Mouse (Mus musculus): Measurements from ENCODE around the gene Alox8. TPM values are rescaled to one million over a fixed set of nuclear protein-coding genes. Genes with fewer than 3 reads are reported as not detected.
A peak's percentile ranks its signal among the peaks of the same experiment; 100 is the strongest.

Gene Alox8
- polyA plus RNA-seq, 2 experiments, result 0.04 to 0.15 TPM

DNA sequence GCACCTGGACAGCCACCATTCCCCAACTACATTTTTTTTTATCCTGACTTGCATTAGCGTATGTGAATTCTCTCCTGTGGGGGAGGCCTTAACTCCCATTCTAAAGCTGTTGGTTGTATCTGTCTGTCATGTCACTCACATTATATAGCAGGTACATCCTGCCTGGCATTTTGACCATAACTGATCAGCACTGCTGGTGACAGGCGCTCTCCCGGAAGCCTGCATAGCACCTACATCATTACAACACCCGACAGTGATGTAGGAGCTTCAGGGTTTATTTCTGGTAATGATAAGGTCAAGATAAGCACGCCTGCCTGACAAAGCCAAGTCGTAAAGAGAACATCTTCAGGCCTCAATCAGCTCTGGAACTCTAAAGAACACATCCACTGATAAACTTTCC lies 2.6 kb upstream of the Alox8 start:
- H3K4me1 ChIP-seq (ENCODE audit: control insufficient read depth, insufficient read depth, low read length), result peaks cover 8% of the 10 kb centered on the region; the same call in 1 of the 2 replicates
- H3K9me3 ChIP-seq (ENCODE audit: control insufficient read depth, low read length), result no peaks in the 10 kb centered on the region
- no peak overlapping the region for H3K27ac ChIP-seq (replicated peaks; ENCODE audit: low read depth, low read length)
- no peak for DNase-seq (ENCODE audit: low spot score)
- H3K4me2 ChIP-seq (replicated peaks; ENCODE audit: low read depth, low read length, severe bottlenecking), result no peak overlapping the region
- no peaks in the 10 kb centered on the region for H3K36me3 ChIP-seq (ENCODE audit: control insufficient read depth, insufficient read depth, low read length)
- WGBS, result 46% methylated on average over 6 of the region's 6 CpGs
- no peak overlapping the region for H3K4me3 ChIP-seq (replicated peaks; ENCODE audit: low read length)
- no peak for TF ChIP-seq POLR2A (IDR thresholded peaks at IDR 0.05; ENCODE audit: borderline replicate concordance, extremely low read depth, insufficient read depth, insufficient read length)
- H3K27me3 ChIP-seq (ENCODE audit: control insufficient read depth, insufficient read depth, low read length), result peaks cover 26% of the 10 kb centered on the region
- no peak overlapping the region for H3K9ac ChIP-seq (ENCODE audit: low read depth, low read length, severe bottlenecking)
- ATAC-seq (ENCODE audit: low FRiP score, low read depth), result no peak

GRCm38 (mm10) chr11:69199251-69199650 lies 1.6 kb upstream of the Alox8 start:
- no peak for DNase-seq (ENCODE audit: low spot score)
- no peak overlapping the region for H3K4me3 ChIP-seq (replicated peaks; ENCODE audit: low read length)
- WGBS, result 92% methylated on average over 1 of the region's 1 CpGs
- no peak overlapping the region for H3K9ac ChIP-seq (ENCODE audit: low read depth, low read length, severe bottlenecking)
- H3K9me3 ChIP-seq (ENCODE audit: control insufficient read depth, low read length), result no peaks in the 10 kb centered on the region
- peaks cover 26% of the 10 kb centered on the region for H3K27me3 ChIP-seq (ENCODE audit: control insufficient read depth, insufficient read depth, low read length)
- no peak for ATAC-seq (ENCODE audit: low FRiP score, low read depth)
- H3K27ac ChIP-seq (replicated peaks; ENCODE audit: low read depth, low read length), result no peak overlapping the region
- H3K4me2 ChIP-seq (replicated peaks; ENCODE audit: low read depth, low read length, severe bottlenecking), result no peak overlapping the region
- peaks cover 8% of the 10 kb centered on the region; the same call in 1 of the 2 replicates for H3K4me1 ChIP-seq (ENCODE audit: control insufficient read depth, insufficient read depth, low read length)
- no peak for TF ChIP-seq POLR2A (IDR thresholded peaks at IDR 0.05; ENCODE audit: borderline replicate concordance, extremely low read depth, insufficient read depth, insufficient read length)
- H3K36me3 ChIP-seq (ENCODE audit: control insufficient read depth, insufficient read depth, low read length), result no peaks in the 10 kb centered on the region

DNA sequence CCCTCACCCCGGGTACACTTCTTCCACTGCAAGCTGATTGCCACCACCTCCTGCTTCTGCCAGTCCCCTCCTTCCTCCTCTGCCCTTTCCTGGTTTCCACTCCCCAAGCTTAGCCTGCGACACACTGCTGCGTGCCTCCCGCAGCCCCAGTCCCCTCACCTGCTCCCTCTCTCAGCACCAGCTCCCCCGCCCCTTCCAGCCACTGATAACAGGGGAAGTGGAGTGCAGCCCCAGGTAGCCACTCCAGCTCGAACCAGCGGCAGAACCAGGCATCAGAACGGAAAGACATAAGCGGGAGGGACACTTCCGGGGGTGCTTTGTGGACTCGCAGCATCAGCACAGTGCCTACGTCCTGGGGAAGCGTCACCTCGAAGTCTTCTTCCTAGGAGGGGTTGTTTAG lies 449 bp downstream of the Alox8 start:
- Histone ChIP-seq H3K9me3 (ENCODE audit: control insufficient read depth, low read length) (no peaks in the 10 kb centered on the region), H3K36me3 (ENCODE audit: control insufficient read depth, insufficient read depth, low read length) (no peaks in the 10 kb centered on the region), H3K4me2 (replicated peaks; ENCODE audit: low read depth, low read length, severe bottlenecking) (peak overlapping the region; percentile 39), H3K4me3 (replicated peaks; ENCODE audit: low read length) (peak overlapping the region; percentile 25), H3K9ac (ENCODE audit: low read depth, low read length, severe bottlenecking) (peak overlapping the region; percentile 21; the same call in 1 of the 2 replicates), H3K4me1 (ENCODE audit: control insufficient read depth, insufficient read depth, low read length) (peaks cover 8% of the 10 kb centered on the region; the same call in 1 of the 2 replicates), H3K27ac (replicated peaks; ENCODE audit: low read depth, low read length) (no peak overlapping the region), H3K27me3 (ENCODE audit: control insufficient read depth, insufficient read depth, low read length) (peaks cover 26% of the 10 kb centered on the region)
- WGBS, result 1% methylated on average over 14 of the region's 14 CpGs
- TF ChIP-seq POLR2A (IDR thresholded peaks at IDR 0.05; ENCODE audit: borderline replicate concordance, extremely low read depth, insufficient read depth, insufficient read length), result no peak
- ATAC-seq (ENCODE audit: low FRiP score, low read depth), result no peak
- DNase-seq (ENCODE audit: low spot score), result no peak

- 5% methylated on average over 5 of the region's 5 CpGs for WGBS
- peak overlapping the region; percentile 39 for H3K4me2 ChIP-seq (replicated peaks; ENCODE audit: low read depth, low read length, severe bottlenecking)
- peaks cover 8% of the 10 kb centered on the region; the same call in 1 of the 2 replicates for H3K4me1 ChIP-seq (ENCODE audit: control insufficient read depth, insufficient read depth, low read length)
- peaks cover 26% of the 10 kb centered on the region for H3K27me3 ChIP-seq (ENCODE audit: control insufficient read depth, insufficient read depth, low read length)
- peak overlapping the region; percentile 25 for H3K4me3 ChIP-seq (replicated peaks; ENCODE audit: low read length)
- H3K9me3 ChIP-seq (ENCODE audit: control insufficient read depth, low read length), result no peaks in the 10 kb centered on the region
- DNase-seq (ENCODE audit: low spot score) (no peak), ATAC-seq (ENCODE audit: low FRiP score, low read depth) (no peak)
- H3K36me3 ChIP-seq (ENCODE audit: control insufficient read depth, insufficient read depth, low read length), result no peaks in the 10 kb centered on the region
- no peak for TF ChIP-seq POLR2A (IDR thresholded peaks at IDR 0.05; ENCODE audit: borderline replicate concordance, extremely low read depth, insufficient read depth, insufficient read length)
- H3K27ac ChIP-seq (replicated peaks; ENCODE audit: low read depth, low read length), result no peak overlapping the region
- H3K9ac ChIP-seq (ENCODE audit: low read depth, low read length, severe bottlenecking), result peak overlapping the region; percentile 21; the same call in 1 of the 2 replicates
Measured at GRCm38 (mm10) chr11:69196766-69197165, 877 bp downstream of the Alox8 start.

DNA sequence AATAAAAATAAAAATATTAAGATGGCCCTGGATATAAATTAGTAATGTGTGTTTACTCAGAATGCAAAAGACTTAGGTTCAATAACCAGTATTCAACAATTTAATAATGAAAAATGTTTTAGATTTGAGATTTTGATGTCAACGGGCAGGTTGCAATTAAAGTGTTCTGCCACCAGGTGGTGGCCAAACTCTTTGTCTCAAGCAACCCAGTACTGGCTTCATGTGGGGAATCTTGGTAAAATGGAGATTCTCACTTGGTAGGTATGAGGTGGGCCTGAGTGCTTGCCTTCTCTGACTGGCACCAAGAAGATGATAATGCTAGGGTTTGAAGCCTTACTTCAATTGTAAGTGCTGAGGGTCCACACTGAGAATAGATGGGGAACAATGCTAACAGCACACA lies 4.8 kb downstream of the Alox8 start:
- H3K9me3 ChIP-seq (ENCODE audit: control insufficient read depth, low read length), result no peaks in the 10 kb centered on the region
- H3K36me3 ChIP-seq (ENCODE audit: control insufficient read depth, insufficient read depth, low read length), result no peaks in the 10 kb centered on the region
- 0% methylated on average over 1 of the region's 1 CpGs for WGBS
- ATAC-seq (ENCODE audit: low FRiP score, low read depth) (no peak), DNase-seq (ENCODE audit: low spot score) (peak; percentile 59)
- peaks cover 8% of the 10 kb centered on the region; the same call in 1 of the 2 replicates for H3K4me1 ChIP-seq (ENCODE audit: control insufficient read depth, insufficient read depth, low read length)
- no peak overlapping the region for H3K4me2 ChIP-seq (replicated peaks; ENCODE audit: low read depth, low read length, severe bottlenecking)
- H3K9ac ChIP-seq (ENCODE audit: low read depth, low read length, severe bottlenecking), result no peak overlapping the region
- no peak overlapping the region for H3K27ac ChIP-seq (replicated peaks; ENCODE audit: low read depth, low read length)
- H3K4me3 ChIP-seq (replicated peaks; ENCODE audit: low read length), result no peak overlapping the region
- H3K27me3 ChIP-seq (ENCODE audit: control insufficient read depth, insufficient read depth, low read length), result peaks cover 18% of the 10 kb centered on the region
- TF ChIP-seq POLR2A (IDR thresholded peaks at IDR 0.05; ENCODE audit: borderline replicate concordance, extremely low read depth, insufficient read depth, insufficient read length), result no peak

GRCm38 (mm10) chr11:69185936-69186335 lies 11.7 kb downstream of the Alox8 start:
- H3K36me3 ChIP-seq (ENCODE audit: control insufficient read depth, insufficient read depth, low read length), result no peaks in the 10 kb centered on the region
- TF ChIP-seq POLR2A (IDR thresholded peaks at IDR 0.05; ENCODE audit: borderline replicate concordance, extremely low read depth, insufficient read depth, insufficient read length), result no peak
- no peak overlapping the region for H3K9ac ChIP-seq (ENCODE audit: low read depth, low read length, severe bottlenecking)
- no peak overlapping the region for H3K27ac ChIP-seq (replicated peaks; ENCODE audit: low read depth, low read length)
- no peaks in the 10 kb centered on the region for H3K4me1 ChIP-seq (ENCODE audit: control insufficient read depth, insufficient read depth, low read length)
- no peak overlapping the region for H3K4me3 ChIP-seq (replicated peaks; ENCODE audit: low read length)
- H3K9me3 ChIP-seq (ENCODE audit: control insufficient read depth, low read length), result no peaks in the 10 kb centered on the region
- ATAC-seq (ENCODE audit: low FRiP score, low read depth) (no peak), DNase-seq (ENCODE audit: low spot score) (no peak)
- 94% methylated on average over 6 of the region's 6 CpGs for WGBS
- H3K27me3 ChIP-seq (ENCODE audit: control insufficient read depth, insufficient read depth, low read length), result no peaks in the 10 kb centered on the region
- H3K4me2 ChIP-seq (replicated peaks; ENCODE audit: low read depth, low read length, severe bottlenecking), result no peak overlapping the region
